Mouse (Mus musculus) liver, embryonic 13.5 days (tissue): ENCODE measurements around the gene Crb1. TPM values are rescaled to one million over a fixed set of nuclear protein-coding genes. Genes with fewer than 3 reads are reported as not detected.

Source experiments
- ATAC-seq: fragments of 200-750 bp; cut with Nextera tagmentation; 2 replicates; pipeline ENCODE4 v1.8.0; 2017; ENCODE audit warnings: low read depth, mild to moderate bottlenecking, moderate number of reproducible peaks, moderate library complexity
- DNase-seq: peaks from one replicate; pipeline ENCODE4 v3.0.0; 2022
- H3K27ac ChIP-seq: fragments of 300-500 bp; sonication (generic); 2 replicates; pipeline ENCODE4 v1.5.1; 2015; ENCODE audit warnings: moderate library complexity, mild to moderate bottlenecking, inconsistent platforms
- H3K27me3 ChIP-seq: fragments of 300-500 bp; sonication (generic); 2 replicates; pipeline ENCODE4 v1.6.1; 2015; ENCODE audit warnings: mild to moderate bottlenecking, inconsistent platforms
- H3K36me3 ChIP-seq: fragments of 300-500 bp; sonication (generic); 2 replicates; pipeline ENCODE4 v1.6.1; 2015; ENCODE audit warnings: mild to moderate bottlenecking, inconsistent platforms
- H3K4me1 ChIP-seq: fragments of 300-500 bp; sonication (generic); replicated peaks from 2 replicates; pipeline ENCODE4 v1.6.1; 2015; ENCODE audit warnings: inconsistent platforms
- H3K4me2 ChIP-seq: fragments of 300-500 bp; sonication (generic); 2 replicates; pipeline ENCODE4 v1.6.1; 2015; ENCODE audit warnings: inconsistent platforms, mild to moderate bottlenecking, moderate library complexity
- H3K4me3 ChIP-seq: fragments of 300-500 bp; sonication (generic); replicated peaks from 2 replicates; pipeline ENCODE4 v1.5.1; 2015; ENCODE audit warnings: mild to moderate bottlenecking, inconsistent platforms
- H3K9ac ChIP-seq: fragments of 300-500 bp; sonication (generic); 2 replicates; pipeline ENCODE4 v1.6.1; 2015; ENCODE audit warnings: mild to moderate bottlenecking, inconsistent platforms
- H3K9me3 ChIP-seq: fragments of 300-500 bp; sonication (generic); replicated peaks from 2 replicates; pipeline ENCODE4 v1.6.1; 2016; ENCODE audit warnings: inconsistent platforms
- WGBS: fragments of 180-500 bp; shearing (Covaris S2); methylation state at CpG from one replicate; pipeline ENCODE4 v1.1.7; 2015; ENCODE audit not compliant: insufficient replicate concordance; 5-methylcytosine and 5-hydroxymethylcytosine counted together
- polyA plus RNA-seq: library from polyadenylated mRNA; unstranded; fragments of >200 nt; fragmentation: Nextera tagmentation; extraction: Ambion mirVana; gene quantifications from 2 replicates; pipeline ENCODE4 v1.2.1, GENCODE M21; 2015

The Crb1 gene
- polyA plus RNA-seq, 1 experiment from 2014 or later, result not detected

DNA sequence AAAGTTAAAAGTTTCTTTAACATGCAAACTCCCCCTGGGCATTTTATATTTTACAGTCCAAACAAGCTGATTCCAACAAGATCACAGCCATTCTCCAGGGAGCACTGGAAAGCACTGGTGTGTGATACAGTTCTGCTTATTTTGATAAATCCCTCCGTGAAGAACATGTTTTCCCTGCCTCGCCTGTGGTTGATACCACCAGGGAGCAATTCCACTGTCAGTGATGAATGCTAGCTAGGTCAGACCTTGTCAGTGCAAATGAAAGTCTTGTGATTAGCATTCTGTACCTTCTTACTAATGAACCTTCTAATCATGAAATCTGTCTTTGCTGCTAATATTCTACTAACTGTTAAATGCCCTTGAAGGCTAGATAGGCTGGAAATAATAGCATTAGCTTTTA lies 14.8 kb upstream of the Crb1 start:
- Histone ChIP-seq H3K27ac (no peak overlapping the region), H3K9me3 (no peaks in the 10 kb centered on the region), H3K4me2 (no peak overlapping the region), H3K4me3 (no peak overlapping the region), H3K9ac (no peak overlapping the region), H3K36me3 (no peaks in the 10 kb centered on the region), H3K4me1 (no peaks in the 10 kb centered on the region), H3K27me3 (no peaks in the 10 kb centered on the region)
- ATAC-seq, result no peak
- WGBS, result 43% methylated on average over 2 of the region's 2 CpGs
- DNase-seq, result no peak

GRCm38 (mm10) chr1:139379621-139379984 lies 2.7 kb upstream of the Crb1 start:
- DNase-seq (no peak), ATAC-seq (peak; percentile 20; the same call in 1 of the 2 replicates)
- Histone ChIP-seq H3K9ac (no peak overlapping the region), H3K4me1 (no peaks in the 10 kb centered on the region), H3K27ac (no peak overlapping the region), H3K27me3 (no peaks in the 10 kb centered on the region), H3K36me3 (no peaks in the 10 kb centered on the region), H3K4me2 (no peak overlapping the region), H3K9me3 (no peaks in the 10 kb centered on the region), H3K4me3 (no peak overlapping the region)
- 12% methylated on average over 4 of the region's 4 CpGs for WGBS

DNA sequence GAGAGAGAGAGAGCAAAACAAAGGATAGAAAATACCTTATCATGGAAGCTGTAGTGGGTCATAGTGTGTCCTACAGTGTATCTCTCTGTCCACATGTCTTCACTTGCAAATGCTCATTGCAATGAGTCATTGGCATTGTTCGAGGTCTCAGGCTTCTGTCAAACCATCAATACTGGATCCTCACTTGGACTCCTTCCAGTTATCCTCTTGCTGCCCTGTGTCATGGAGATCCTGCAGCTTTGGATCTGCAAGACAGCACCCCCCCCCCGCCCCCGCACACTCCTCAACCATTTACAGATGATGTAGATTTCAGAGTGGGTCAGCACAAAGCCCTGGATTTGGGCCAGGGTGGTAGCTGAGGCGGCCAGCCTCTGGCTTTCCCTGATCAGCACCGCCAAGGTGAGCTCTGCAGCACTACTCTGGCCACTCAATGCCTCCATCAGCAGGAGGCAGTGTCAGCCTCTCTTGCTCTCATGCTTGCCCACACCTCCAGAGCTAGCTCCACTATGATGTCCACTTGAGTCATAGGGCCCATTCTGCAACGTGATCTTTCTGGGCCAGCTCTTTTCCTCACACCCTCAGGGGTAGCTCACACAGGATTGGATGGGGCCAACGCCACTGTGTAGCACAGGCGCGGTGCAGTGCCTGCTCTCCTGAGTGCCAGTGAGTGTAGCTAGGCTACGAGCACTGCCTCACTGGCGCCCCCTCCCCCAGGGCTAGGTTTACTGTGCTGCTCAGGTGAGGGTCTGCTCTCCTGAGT lies 2.1 kb upstream of the Crb1 start:
- no peaks in the 10 kb centered on the region for H3K27me3 ChIP-seq
- H3K27ac ChIP-seq, result no peak overlapping the region
- H3K4me2 ChIP-seq, result no peak overlapping the region
- H3K9ac ChIP-seq, result no peak overlapping the region
- peak; percentile 36 for ATAC-seq
- no peaks in the 10 kb centered on the region for H3K4me1 ChIP-seq
- H3K4me3 ChIP-seq, result no peak overlapping the region
- 20% methylated on average over 11 of the region's 11 CpGs for WGBS
- no peak for DNase-seq
- no peaks in the 10 kb centered on the region for H3K9me3 ChIP-seq
- no peaks in the 10 kb centered on the region for H3K36me3 ChIP-seq

GRCm38 (mm10) chr1:139375900-139376299 lies 1.0 kb downstream of the Crb1 start:
- no peaks in the 10 kb centered on the region for H3K9me3 ChIP-seq
- H3K27ac ChIP-seq, result no peak overlapping the region
- H3K4me2 ChIP-seq, result no peak overlapping the region
- no peaks in the 10 kb centered on the region for H3K4me1 ChIP-seq
- 47% methylated on average over 6 of the region's 6 CpGs for WGBS
- ATAC-seq, result no peak
- DNase-seq, result no peak
- no peaks in the 10 kb centered on the region for H3K27me3 ChIP-seq
- no peak overlapping the region for H3K9ac ChIP-seq
- no peaks in the 10 kb centered on the region for H3K36me3 ChIP-seq
- no peak overlapping the region for H3K4me3 ChIP-seq

DNA sequence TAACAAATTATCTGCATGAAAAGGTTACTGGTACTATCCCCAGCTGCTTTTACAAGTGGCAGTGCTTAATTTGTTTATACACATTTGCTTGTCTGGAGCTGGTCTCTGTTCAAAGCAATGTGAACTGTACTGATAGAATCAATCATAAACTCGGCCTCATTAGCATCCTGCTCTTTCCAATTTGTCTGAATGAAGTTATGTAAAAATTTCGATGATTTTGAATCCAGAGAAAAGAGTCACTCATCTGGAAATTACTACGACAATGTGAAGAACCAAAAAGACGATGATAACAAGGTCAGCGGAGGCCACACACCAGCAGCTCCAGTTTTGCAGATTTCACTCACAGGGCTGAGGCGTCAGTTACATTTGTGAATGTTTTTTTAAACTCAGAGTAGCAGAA lies 5.6 kb downstream of the Crb1 start:
- ATAC-seq (no peak), DNase-seq (no peak)
- H3K9me3 ChIP-seq, result no peaks in the 10 kb centered on the region
- no peak overlapping the region for H3K4me2 ChIP-seq
- no peak overlapping the region for H3K9ac ChIP-seq
- no peaks in the 10 kb centered on the region for H3K4me1 ChIP-seq
- H3K4me3 ChIP-seq, result no peak overlapping the region
- 54% methylated on average over 6 of the region's 6 CpGs for WGBS
- H3K27me3 ChIP-seq, result no peaks in the 10 kb centered on the region
- no peaks in the 10 kb centered on the region for H3K36me3 ChIP-seq
- H3K27ac ChIP-seq, result no peak overlapping the region

DNA sequence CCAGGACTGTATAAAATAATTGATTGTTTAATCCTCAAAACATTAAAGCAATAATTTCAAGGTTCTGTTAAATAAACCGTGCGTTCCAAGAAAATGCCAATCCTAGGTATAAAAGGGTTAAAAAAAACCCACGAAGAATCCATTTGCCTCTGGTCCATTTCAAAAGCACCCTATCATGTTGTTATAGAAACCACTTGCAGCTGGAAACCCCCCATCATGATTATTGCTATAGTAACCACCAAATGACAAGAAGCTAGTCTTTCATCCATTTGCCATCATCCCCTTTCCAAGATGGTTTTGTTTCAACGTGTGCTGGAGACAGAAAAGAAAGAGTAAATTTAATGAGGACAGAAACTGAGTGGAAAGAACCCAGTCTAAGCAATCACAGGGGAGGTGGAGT lies 28.3 kb downstream of the Crb1 start:
- DNase-seq (no peak), ATAC-seq (no peak)
- H3K36me3 ChIP-seq, result no peaks in the 10 kb centered on the region
- H3K4me2 ChIP-seq, result no peak overlapping the region
- H3K9me3 ChIP-seq, result no peaks in the 10 kb centered on the region
- H3K27me3 ChIP-seq, result no peaks in the 10 kb centered on the region
- H3K4me3 ChIP-seq, result no peak overlapping the region
- H3K4me1 ChIP-seq, result no peaks in the 10 kb centered on the region
- H3K27ac ChIP-seq, result no peak overlapping the region
- H3K9ac ChIP-seq, result no peak overlapping the region
- WGBS, result 42% methylated on average over 4 of the region's 4 CpGs

DNA sequence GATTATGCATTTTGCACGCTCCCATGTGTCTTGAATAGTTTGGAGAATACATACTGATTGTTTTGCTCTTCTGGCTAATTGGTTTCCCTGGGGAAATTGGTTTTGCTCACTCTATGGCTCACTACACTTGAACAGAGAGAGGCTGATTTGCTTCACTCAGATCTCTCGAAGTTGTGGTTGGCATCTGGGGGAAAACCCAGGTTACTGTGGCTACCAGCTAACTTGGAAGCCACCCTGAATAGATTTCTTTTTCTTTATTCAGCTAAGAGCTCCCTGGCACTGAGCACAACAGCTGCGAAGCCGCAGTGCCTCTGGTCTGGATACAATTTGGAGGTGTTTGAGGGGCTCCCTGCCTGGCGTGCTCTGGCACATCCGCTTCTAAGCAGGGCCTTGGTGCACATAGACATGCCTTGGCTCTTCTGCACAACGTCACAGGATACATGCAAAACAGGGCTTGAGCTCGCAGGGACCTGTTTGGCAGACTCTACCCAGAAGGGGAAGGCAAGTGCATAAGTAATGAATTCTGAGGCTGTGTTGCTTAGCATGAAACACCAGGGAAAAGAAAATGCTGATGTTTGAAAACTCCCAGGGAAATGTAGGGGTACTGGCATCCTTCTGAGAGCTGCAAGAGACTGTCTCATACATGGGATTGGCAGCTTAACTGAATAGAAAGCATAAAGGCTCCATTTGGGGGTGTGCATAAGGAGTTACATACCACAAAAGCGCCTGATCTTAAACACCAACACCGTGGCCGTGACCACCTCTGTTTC lies 30.1 kb downstream of the Crb1 start:
- no peaks in the 10 kb centered on the region for H3K4me1 ChIP-seq
- 68% methylated on average over 11 of the region's 11 CpGs for WGBS
- no peaks in the 10 kb centered on the region for H3K36me3 ChIP-seq
- DNase-seq (no peak), ATAC-seq (no peak)
- no peaks in the 10 kb centered on the region for H3K27me3 ChIP-seq
- no peak overlapping the region for H3K9ac ChIP-seq
- H3K4me2 ChIP-seq, result no peak overlapping the region
- H3K4me3 ChIP-seq, result no peak overlapping the region
- no peaks in the 10 kb centered on the region for H3K9me3 ChIP-seq
- H3K27ac ChIP-seq, result no peak overlapping the region

DNA sequence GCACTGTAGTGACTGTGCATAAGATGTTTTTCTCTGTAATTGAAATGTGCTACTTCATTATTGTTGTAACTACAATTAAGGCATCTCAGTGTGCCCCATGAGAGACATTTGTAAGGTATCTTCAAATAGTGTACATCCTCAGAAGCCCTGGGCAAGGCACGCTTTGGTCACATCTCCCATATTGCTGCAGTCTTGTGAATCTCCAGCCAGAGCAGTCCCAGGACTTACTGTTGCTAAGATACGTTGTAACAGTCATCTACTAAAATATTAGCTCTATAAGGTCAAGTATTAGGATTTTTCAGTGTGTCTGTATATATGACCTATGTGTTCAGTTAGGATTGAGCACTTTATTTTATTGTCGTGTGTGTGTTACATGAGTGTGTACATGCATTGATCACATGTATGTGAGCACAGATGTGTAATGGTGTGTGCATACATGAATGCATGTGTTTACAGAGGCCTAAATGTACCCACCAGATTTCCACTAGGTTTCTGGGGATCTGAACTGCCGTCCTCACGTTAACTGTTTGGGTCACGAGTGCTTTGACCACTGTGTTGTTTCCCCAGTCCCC lies 30.8 kb downstream of the Crb1 start:
- WGBS, result 71% methylated on average over 6 of the region's 6 CpGs
- ATAC-seq, result no peak
- no peak overlapping the region for H3K4me2 ChIP-seq

GRCm38 (mm10) chr1:139340178-139340859 lies 36.6 kb downstream of the Crb1 start:
- no peak overlapping the region for H3K9ac ChIP-seq
- DNase-seq, result no peak
- no peak overlapping the region for H3K4me2 ChIP-seq
- H3K4me3 ChIP-seq, result no peak overlapping the region
- no peaks in the 10 kb centered on the region for H3K36me3 ChIP-seq
- H3K9me3 ChIP-seq, result no peaks in the 10 kb centered on the region
- 0 out of 2 replicates have a peak, but pooled peaks have one; percentile 58 for ATAC-seq
- WGBS, result 8% methylated on average over 1 of the region's 2 CpGs
- H3K27me3 ChIP-seq, result no peaks in the 10 kb centered on the region
- no peak overlapping the region for H3K27ac ChIP-seq
- no peaks in the 10 kb centered on the region for H3K4me1 ChIP-seq

More for the DNA sequence above, 30.8 kb downstream of the Crb1 start:
- H3K4me1 ChIP-seq, result no peaks in the 10 kb centered on the region
- DNase-seq, result no peak
- no peaks in the 10 kb centered on the region for H3K27me3 ChIP-seq
- H3K27ac ChIP-seq, result no peak overlapping the region
- H3K9ac ChIP-seq, result no peak overlapping the region
- H3K9me3 ChIP-seq, result no peaks in the 10 kb centered on the region
- no peaks in the 10 kb centered on the region for H3K36me3 ChIP-seq
- H3K4me3 ChIP-seq, result no peak overlapping the region

DNA sequence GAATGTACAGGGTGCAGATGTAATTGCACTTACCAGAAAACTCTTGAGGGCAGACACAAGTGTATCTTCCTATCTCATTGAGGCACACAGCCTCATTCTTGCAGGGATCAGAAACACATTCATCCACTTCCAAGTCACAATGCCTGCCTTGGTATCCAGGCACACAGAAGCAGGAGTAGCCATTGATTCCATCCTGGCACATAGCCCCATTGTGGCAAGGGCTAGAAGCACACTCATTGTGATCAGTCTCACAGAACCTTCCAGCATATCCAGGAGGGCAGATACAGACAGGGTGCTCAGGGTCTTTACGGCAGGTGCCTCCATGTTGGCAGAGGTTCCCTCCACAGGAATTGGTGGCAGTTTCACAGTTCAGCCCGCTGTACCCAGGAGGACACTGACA lies 39.9 kb downstream of the Crb1 start:
- no peaks in the 10 kb centered on the region for H3K36me3 ChIP-seq

DNA sequence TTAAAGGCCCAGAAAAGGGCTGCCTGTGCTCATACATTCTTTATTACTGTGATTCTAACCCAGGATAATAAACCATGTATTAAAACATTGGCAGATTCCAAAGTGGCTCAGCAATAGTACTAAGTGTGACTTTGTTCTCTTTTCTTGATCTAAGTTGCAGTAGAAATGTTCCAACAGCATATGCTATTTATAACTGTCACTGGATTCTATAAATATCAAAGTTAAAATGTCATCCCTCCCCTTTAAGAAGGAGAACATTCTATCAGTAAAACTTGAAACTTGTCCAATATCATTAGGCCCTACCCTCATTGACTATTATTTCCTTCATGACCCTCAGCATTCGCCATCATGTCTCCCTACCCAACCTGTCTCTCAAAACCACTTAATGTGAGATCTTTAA lies 48.1 kb downstream of the Crb1 start:
- WGBS, result 54% methylated on average over 1 of the region's 1 CpGs
- DNase-seq (no peak), ATAC-seq (no peak)
- Histone ChIP-seq H3K4me3 (no peak overlapping the region), H3K36me3 (no peaks in the 10 kb centered on the region), H3K27me3 (no peaks in the 10 kb centered on the region), H3K9me3 (no peaks in the 10 kb centered on the region), H3K4me2 (no peak overlapping the region), H3K9ac (no peak overlapping the region), H3K4me1 (no peaks in the 10 kb centered on the region), H3K27ac (no peak overlapping the region)

More for the DNA sequence above, 39.9 kb downstream of the Crb1 start:
- H3K4me2 ChIP-seq, result no peak overlapping the region
- H3K4me1 ChIP-seq, result no peaks in the 10 kb centered on the region
- ATAC-seq, result no peak
- WGBS, result 56% methylated on average over 2 of the region's 2 CpGs
- H3K9me3 ChIP-seq, result no peaks in the 10 kb centered on the region
- no peak overlapping the region for H3K27ac ChIP-seq
- no peak overlapping the region for H3K4me3 ChIP-seq
- H3K9ac ChIP-seq, result no peak overlapping the region
- DNase-seq, result no peak
- H3K27me3 ChIP-seq, result no peaks in the 10 kb centered on the region
